Mouse (Mus musculus) cerebellum, adult 9-10 months (tissue): ENCODE measurements at regions not wholly inside any gene's neighbourhood (a gene's known extent, or its start where the extent isn't known, plus 50 kb on each side); places are given as distances from the start of the nearest gene placed in this dataset.

ENCODE experiments used
- DNase-seq: peaks from one replicate; pipeline ENCODE4 v3.0.0; 2022

DNA sequence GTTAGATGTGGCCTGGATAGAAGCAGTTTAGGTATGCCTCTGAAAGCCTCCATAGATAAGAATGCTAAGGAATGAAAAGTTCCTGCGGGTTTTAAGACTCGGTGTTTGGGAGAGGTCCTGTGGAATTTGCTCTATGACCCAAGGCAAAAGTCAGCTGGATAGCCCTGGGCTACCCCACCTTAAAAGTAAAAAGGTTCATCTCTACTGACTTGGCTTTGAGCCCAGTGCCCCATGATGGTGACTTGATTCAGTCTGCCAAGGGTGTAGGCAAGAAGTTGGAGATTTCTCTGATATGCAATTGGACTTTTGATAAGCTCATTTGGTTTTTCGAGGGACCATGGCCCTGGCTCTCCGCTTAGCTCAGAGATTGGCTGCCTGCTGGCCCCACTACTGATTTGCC, 78.8 kb upstream of the Herc3 start:
- no peak for DNase-seq

DNA sequence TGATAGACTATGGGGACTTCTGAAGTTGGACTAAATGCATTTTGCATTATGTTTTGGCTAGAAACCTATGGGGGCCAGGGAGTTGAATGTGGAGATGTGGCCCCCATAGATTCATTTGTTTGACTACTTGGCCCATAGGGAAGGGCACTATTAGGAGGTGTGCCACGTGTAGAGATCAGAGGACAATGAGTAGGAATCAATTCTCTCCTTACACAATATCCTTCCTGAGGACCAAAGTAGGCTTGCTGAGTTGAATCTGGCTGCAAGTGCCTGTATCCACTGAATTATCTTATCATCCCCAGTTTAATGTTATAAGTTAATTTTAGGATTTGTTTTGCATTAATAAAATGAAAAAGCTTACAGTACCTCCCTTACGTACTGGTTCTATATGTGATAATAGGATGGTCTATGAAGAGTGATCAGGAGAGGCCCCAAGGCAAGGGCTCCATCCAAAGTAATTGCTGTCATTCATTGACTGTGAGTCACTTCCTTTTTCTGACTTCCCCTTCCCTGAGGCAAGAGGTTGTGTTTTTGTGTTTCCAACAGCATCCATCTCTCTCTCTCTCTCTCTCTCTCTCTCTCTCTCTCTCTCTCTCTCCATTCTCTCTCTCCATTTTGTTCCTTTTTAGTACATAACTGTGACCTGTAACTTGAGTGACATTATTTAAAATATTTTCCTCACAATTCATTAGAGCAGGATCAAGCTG, 74.8 kb upstream of the Herc3 start:
- DNase-seq, result no peak

DNA sequence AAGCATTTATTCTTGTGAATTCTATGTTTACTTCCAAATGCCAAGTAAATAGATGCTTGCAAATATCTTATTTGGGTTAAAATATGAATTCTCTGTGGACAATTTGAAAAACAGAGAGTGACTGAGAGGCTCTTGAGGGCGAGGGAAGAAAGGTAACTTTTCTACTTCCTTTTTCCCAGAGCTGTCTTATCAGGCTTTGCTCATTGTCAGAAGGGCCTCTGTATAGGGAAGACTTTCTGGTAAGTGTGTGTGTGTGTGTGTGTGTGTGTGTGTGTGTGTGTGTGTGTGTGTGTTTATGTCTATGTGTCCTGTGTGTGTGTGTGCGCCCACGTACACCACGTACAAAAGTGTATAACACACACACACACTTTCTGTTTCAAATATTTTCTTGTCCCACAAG, 73.9 kb upstream of the Herc3 start:
- no peak for DNase-seq

DNA sequence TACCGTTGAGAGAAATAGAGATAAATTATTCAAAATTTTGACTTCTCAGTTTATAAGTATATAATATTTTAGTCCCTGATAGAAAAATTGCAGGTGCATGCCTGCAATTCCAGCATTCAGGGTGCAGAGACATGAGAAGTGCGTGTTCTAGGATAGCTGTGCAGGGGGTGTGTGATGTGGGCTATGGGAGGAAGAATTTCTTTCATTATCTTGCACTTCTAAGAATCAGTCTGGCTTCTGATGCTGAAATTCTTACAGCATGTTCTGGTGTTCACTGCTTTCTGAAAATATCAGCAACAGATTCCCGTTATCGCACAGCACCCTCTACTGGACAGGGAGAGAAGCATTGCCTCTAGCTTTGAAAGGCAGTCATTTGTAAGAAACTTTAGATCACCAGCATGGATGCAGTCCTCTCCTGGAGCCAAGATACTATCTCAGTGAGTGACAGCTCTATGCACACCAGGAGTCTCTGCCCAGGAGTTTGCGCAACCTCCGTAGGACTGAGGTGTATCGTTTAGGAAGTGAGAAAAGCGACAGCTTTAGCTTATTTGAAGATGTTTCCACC, 60.5 kb upstream of the Herc3 start:
- DNase-seq, result peak; percentile 34

DNA sequence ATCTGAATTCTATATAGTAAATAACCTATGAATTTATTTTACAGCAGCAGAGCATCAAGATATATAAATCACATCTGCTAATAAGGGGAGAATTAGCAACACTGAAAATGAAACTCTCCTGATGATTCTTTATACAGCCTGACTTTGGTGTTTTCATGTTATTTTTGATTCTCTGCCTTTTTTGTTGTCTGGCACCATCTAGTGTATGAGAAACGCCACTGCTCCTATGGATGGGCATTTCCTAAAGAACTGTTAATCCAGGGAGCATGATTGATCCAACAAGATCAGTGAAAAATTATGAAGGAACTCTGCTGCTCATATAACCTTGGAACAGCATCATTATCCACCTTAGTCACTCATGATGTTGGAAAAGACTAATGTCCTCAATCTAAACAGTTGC, 59.3 kb upstream of the Herc3 start:
- DNase-seq, result peak; percentile 36
